Mouse (Mus musculus): ENCODE results near the gene Slc38a10.

Slc38a10 gene

DNA sequence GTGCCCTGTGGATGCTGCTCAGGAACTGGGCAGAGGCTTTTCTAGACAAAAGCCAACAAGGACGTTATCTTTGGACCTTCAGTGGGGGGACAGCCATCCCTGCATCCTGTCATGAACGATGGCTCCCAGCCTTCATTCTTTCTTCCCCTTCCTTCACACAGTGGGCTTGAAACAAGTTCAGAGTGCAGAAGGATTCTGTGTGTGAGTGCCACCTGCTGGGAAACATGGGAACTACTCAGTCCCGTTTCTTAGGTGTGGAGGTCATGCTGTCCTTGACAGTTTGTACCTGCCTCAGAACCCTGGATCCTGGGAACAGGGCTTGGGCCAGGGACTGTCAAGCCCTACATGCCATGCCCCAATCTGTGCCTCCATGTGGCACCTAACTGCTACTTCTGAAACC, 50.1 kb downstream of the Slc38a10 start:
- DNase-seq (ENCODE audit: low spot score in 2 of 2) = peak; percentile 77 to 80

- DNase-seq (ENCODE audit: low spot score in 2 of 2) = peak; percentile 100
These were observed 52.3 kb downstream of the Slc38a10 start, which contains the start of the genes Tepsin and Ndufaf8 for GRCm38 (mm10) chr11:120098588-120099511. Tepsin (minus strand) TSS chr11:120098731. Ndufaf8 (plus strand) TSS chr11:120098928.

GRCm38 (mm10) chr11:120092817-120093591, 58.1 kb downstream of the Slc38a10 start:
- DNase-seq (ENCODE audit: low spot score in 2 of 2) = no peak

DNA sequence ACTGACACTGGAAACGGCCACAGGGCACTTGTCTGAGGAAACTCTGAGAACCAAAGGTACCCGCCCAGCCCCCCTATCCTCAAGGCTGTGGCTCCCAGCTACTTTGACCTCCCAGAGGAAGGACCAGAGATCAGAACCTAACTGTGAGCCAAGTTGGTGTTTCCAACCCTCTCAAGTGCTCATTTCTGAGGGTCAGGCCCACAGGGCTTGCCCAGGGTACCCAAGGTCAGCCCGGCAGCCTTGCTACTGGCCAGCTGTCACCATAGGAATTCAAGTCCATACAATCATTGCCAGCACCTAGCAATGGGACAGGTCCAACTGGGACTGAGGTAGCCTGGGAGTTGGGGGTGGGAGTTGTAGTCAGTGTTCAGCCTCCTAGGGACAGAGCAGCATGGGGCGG, 60.5 kb downstream of the Slc38a10 start:
- no peak for DNase-seq (ENCODE audit: low spot score in 2 of 2)

- peak; percentile 97 to 98 for DNase-seq (ENCODE audit: low spot score in 2 of 2)
These were observed 64.4 kb downstream of the Slc38a10 start, which contains the start of gene Cep131 for GRCm38 (mm10) chr11:120086702-120087152. Cep131 (minus strand) TSS chr11:120086827.

GRCm38 (mm10) chr11:120085891-120086627, 65.1 kb downstream of the Slc38a10 start:
- DNase-seq (ENCODE audit: low spot score in 2 of 2) = peak in 1 of 2 experiments; percentile 36

DNA sequence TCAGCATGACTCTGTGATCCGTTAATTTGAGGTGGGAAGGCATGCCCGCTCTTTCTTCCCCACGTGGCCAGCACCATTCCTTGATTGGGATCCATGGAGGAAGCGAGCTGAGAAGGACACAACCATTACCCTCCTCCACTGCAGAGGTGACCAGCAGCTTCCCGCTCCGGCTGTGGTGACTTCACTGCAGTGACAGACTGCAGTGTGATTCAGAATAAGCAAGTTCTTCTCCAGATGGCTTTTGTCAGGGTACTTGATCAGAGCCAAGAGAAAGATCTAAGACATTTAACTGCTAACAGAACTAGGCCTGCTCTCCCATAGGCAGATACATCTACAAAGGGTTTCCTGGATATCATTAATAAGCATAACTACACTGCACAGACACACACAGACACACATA, 70.9 kb downstream of the Slc38a10 start:
- no peak for DNase-seq (ENCODE audit: low spot score in 2 of 2)

GRCm38 (mm10) chr11:120076191-120076590, 75.0 kb downstream of the Slc38a10 start:
- DNase-seq (ENCODE audit: low spot score in 2 of 2) = no peak

DNA sequence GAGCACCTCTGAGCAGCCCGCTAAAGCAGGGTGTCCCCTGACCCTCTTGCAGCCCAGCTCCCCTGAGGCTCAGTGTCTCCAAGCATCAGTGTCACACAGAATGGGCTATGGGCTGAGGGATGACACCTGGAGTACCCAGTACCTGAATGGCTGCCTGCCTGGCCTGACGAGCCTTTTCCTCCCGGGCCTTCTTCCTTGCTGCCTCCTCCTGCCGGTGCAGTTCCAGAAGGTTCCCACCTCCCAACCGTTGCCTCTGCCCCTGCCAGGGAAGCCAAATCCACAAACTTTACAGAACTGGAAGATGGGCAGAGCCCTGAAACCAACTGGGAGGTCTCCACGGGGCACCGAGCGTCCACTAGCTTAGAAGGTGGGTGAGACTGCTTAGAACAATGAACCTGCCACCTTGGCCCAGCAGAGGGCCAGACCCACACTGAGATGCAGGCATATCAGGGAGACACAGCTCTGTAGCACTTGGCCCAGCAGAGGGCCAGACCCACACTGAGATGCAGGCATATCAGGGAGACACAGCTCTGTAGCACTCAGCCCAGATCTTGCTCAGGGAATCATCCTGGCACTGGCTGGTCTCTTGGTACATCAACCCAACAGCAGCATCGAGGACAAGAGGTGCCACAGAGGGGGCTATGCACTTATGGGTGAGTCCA, 78.0 kb downstream of the Slc38a10 start:
- no peak for DNase-seq (ENCODE audit: low spot score in 2 of 2)

DNA sequence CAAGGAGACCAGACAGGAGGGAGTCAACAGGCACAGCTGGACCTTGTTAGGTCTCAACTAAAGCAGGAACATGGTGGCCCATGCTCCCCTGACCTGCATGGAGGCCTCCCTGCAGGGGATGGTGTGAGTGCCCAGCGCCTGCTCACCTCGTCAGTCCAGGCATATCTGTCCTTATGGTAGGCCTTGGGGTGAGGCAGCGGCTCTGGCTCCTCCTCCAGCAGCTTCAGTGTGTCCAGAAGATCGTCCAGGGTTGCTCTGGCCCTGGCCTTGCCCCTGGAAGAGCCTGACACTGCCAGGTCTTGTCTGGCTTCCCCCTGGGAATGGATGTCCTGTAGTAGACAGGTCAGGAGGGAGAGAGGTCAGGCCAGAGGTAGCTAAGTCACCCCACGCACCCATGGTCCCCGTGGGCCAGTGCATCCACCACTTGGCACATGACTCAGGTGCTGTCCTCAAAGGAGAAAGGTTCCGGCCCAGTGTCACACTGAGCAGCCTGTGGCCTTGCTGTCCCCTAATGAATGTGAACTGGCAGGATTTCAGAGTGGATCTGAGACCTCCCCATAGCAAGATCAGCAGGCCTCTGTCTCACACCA, 79.3 kb downstream of the Slc38a10 start:
- DNase-seq (ENCODE audit: low spot score in 2 of 2) = no peak

GRCm38 (mm10) chr11:120071065-120071464, 80.1 kb downstream of the Slc38a10 start:
- DNase-seq (ENCODE audit: low spot score in 2 of 2) = no peak

- DNase-seq (ENCODE audit: low spot score in 2 of 2) = no peak
These were observed 80.7 kb downstream of the Slc38a10 start for GRCm38 (mm10) chr11:120070286-120070930.

- no peak for DNase-seq (ENCODE audit: low spot score in 2 of 2)
These were observed 81.9 kb downstream of the Slc38a10 start for GRCm38 (mm10) chr11:120069261-120069660.

GRCm38 (mm10) chr11:120067834-120068233, 83.3 kb downstream of the Slc38a10 start:
- no peak for DNase-seq (ENCODE audit: low spot score in 2 of 2)

- DNase-seq (ENCODE audit: low spot score in 2 of 2) = peak; percentile 41 to 43
These were observed 85.9 kb downstream of the Slc38a10 start for GRCm38 (mm10) chr11:120065291-120065690.

DNA sequence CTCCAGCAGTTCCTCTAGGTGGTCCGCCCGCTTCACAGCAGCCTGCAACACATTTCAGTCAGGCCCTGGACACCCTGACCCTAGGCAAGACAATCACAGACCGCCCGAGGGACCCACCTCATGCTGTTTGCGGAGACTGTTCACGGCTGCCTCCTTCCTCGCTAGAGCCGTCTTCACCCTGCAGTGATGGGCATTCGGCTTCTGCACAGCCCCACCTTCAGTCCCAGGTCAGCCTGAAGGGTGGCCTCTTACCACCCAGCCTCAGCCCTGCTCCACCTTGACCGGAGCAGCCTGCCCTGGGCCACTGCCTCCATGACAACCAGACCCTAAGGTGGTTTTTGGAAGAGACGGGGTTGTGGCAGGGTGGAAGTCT, 86.5 kb downstream of the Slc38a10 start:
- DNase-seq (ENCODE audit: low spot score in 2 of 2) = no peak

- no peak for DNase-seq (ENCODE audit: low spot score in 2 of 2)
These were observed 87.0 kb downstream of the Slc38a10 start for GRCm38 (mm10) chr11:120064006-120064667.

GRCm38 (mm10) chr11:120063326-120063725, 87.8 kb downstream of the Slc38a10 start:
- DNase-seq (ENCODE audit: low spot score in 2 of 2) = no peak

GRCm38 (mm10) chr11:120060634-120061033, 90.5 kb downstream of the Slc38a10 start:
- DNase-seq (ENCODE audit: low spot score in 2 of 2) = no peak
